Mouse (Mus musculus) forebrain, embryonic 12.5 days (tissue): ENCODE data around the gene Pomt2. TPM values are rescaled to one million over a fixed set of nuclear protein-coding genes. Genes with fewer than 3 reads are reported as not detected.
A peak's percentile ranks its signal among the peaks of the same experiment; 100 is the strongest.
"Not testable (repeated sequence)": the region's sequence is repeated elsewhere in the genome, so short reads cannot be mapped to it uniquely, and the experiment has no call there.

Experiments
- ATAC-seq: fragments of 200-750 bp; cut with Nextera tagmentation; 2 replicates; pipeline ENCODE4 v1.8.0; 2017; ENCODE audit warnings: moderate TSS enrichment; ENCODE audit not compliant: low FRiP score
- H3K27ac ChIP-seq: fragments of 300-500 bp; sonication (generic); 2 replicates; pipeline ENCODE4 v1.5.1; 2016; ENCODE audit warnings: mild to moderate bottlenecking
- H3K27me3 ChIP-seq: fragments of 300-500 bp; sonication (generic); 2 replicates; pipeline ENCODE4 v1.6.1; 2016; ENCODE audit warnings: mild to moderate bottlenecking
- H3K36me3 ChIP-seq: fragments of 300-500 bp; sonication (generic); replicated peaks from 2 replicates; pipeline ENCODE4 v1.6.1; 2016; ENCODE audit warnings: mild to moderate bottlenecking
- H3K4me1 ChIP-seq: fragments of 300-500 bp; sonication (generic); 2 replicates; pipeline ENCODE4 v1.6.1; 2016
- H3K4me2 ChIP-seq: fragments of 300-500 bp; sonication (generic); 2 replicates; pipeline ENCODE4 v1.6.1; 2016; ENCODE audit warnings: mild to moderate bottlenecking, moderate library complexity
- H3K4me3 ChIP-seq: fragments of 300-500 bp; sonication (generic); replicated peaks from 2 replicates; pipeline ENCODE4 v1.5.1; 2016; ENCODE audit warnings: mild to moderate bottlenecking
- H3K9ac ChIP-seq: fragments of 300-500 bp; sonication (generic); 2 replicates; pipeline ENCODE4 v1.6.1; 2016; ENCODE audit warnings: mild to moderate bottlenecking
- H3K9me3 ChIP-seq: fragments of 300-500 bp; sonication (generic); 2 replicates; pipeline ENCODE4 v1.6.1; 2016
- WGBS: fragments of 180-500 bp; shearing (Covaris S2); methylation state at CpG from one replicate; pipeline ENCODE4 v1.1.7; 2016; 5-methylcytosine and 5-hydroxymethylcytosine counted together
- polyA plus RNA-seq: library from polyadenylated mRNA; unstranded; fragments of >200 nt; fragmentation: Nextera tagmentation; extraction: Ambion mirVana; gene quantifications from 2 replicates; pipeline ENCODE4 v1.2.1, GENCODE M21; 2016

Gene Pomt2
- polyA plus RNA-seq, result 16.2 and 16.6 TPM in 2 replicates

- peak within 1 kb of the TSS; percentile 86 for H3K4me3 ChIP-seq
- H3K27ac ChIP-seq, result peak within 1 kb of the TSS; percentile 95
- H3K27me3 ChIP-seq, result no peaks in the 10 kb centered on the region
- WGBS, result under 1% methylated on average over 61 of the region's 61 CpGs
- 0 out of 2 replicates have a peak, but pooled peaks cover 3% of the 10 kb centered on the region for H3K9me3 ChIP-seq
- H3K36me3 ChIP-seq, result peaks cover 8% of the 10 kb centered on the region; the same call in 1 of the 2 replicates
- H3K4me2 ChIP-seq, result peak within 1 kb of the TSS; percentile 70
- ATAC-seq, result peak; percentile 96
- H3K4me1 ChIP-seq, result peaks cover 16% of the 10 kb centered on the region
- peak within 1 kb of the TSS; percentile 78 for H3K9ac ChIP-seq
These were observed at the start of gene Pomt2 for GRCm38 (mm10) chr12:87147395-87148089. TSS of gene Pomt2 (minus strand) at chr12:87147968.

GRCm38 (mm10) chr12:87196310-87196709 lies 48.5 kb upstream of the Pomt2 start:
- no peak for ATAC-seq
- Histone ChIP-seq H3K4me1 (peaks cover 17% of the 10 kb centered on the region), H3K9me3 (no peaks in the 10 kb centered on the region), H3K36me3 (no peaks in the 10 kb centered on the region), H3K4me3 (no peak overlapping the region), H3K27ac (no peak overlapping the region), H3K9ac (no peak overlapping the region), H3K27me3 (no peaks in the 10 kb centered on the region), H3K4me2 (no peak overlapping the region)

- no peak for ATAC-seq
- no peaks in the 10 kb centered on the region for H3K27me3 ChIP-seq
- 88% methylated on average over 1 of the region's 1 CpGs for WGBS
- H3K9me3 ChIP-seq, result no peaks in the 10 kb centered on the region
- H3K36me3 ChIP-seq, result no peaks in the 10 kb centered on the region
- peaks cover 17% of the 10 kb centered on the region for H3K4me1 ChIP-seq
- no peak overlapping the region for H3K27ac ChIP-seq
- no peak overlapping the region for H3K4me3 ChIP-seq
- H3K4me2 ChIP-seq, result no peak overlapping the region
- H3K9ac ChIP-seq, result no peak overlapping the region
These were observed 47.3 kb upstream of the Pomt2 start for GRCm38 (mm10) chr12:87195069-87195468.

GRCm38 (mm10) chr12:87193008-87193407 lies 45.2 kb upstream of the Pomt2 start:
- Histone ChIP-seq H3K9ac (no peak overlapping the region), H3K36me3 (no peaks in the 10 kb centered on the region), H3K4me3 (no peak overlapping the region), H3K4me1 (0 out of 2 replicates have a peak, but pooled peaks cover 5% of the 10 kb centered on the region), H3K9me3 (no peaks in the 10 kb centered on the region), H3K27ac (no peak overlapping the region), H3K27me3 (no peaks in the 10 kb centered on the region), H3K4me2 (no peak overlapping the region)
- 95% methylated on average over 3 of the region's 3 CpGs for WGBS
- ATAC-seq, result no peak

GRCm38 (mm10) chr12:87177631-87178030 lies 29.9 kb upstream of the Pomt2 start:
- Histone ChIP-seq H3K9ac (no peak overlapping the region), H3K4me1 (no peaks in the 10 kb centered on the region), H3K9me3 (no peaks in the 10 kb centered on the region), H3K4me2 (no peak overlapping the region), H3K36me3 (peaks cover 4% of the 10 kb centered on the region; the same call in 1 of the 2 replicates), H3K27ac (no peak overlapping the region), H3K27me3 (no peaks in the 10 kb centered on the region), H3K4me3 (no peak overlapping the region)
- WGBS, result 94% methylated on average over 4 of the region's 4 CpGs
- no peak for ATAC-seq

- H3K9ac ChIP-seq, result no peak overlapping the region
- peaks cover 22% of the 10 kb centered on the region for H3K36me3 ChIP-seq
- 70% methylated on average over 4 of the region's 4 CpGs for WGBS
- H3K4me3 ChIP-seq, result no peak overlapping the region
- no peak overlapping the region for H3K27ac ChIP-seq
- no peaks in the 10 kb centered on the region for H3K4me1 ChIP-seq
- no peak for ATAC-seq
- H3K9me3 ChIP-seq, result no peaks in the 10 kb centered on the region
- no peak overlapping the region for H3K4me2 ChIP-seq
- H3K27me3 ChIP-seq, result no peaks in the 10 kb centered on the region
These were observed 27.6 kb upstream of the Pomt2 start for GRCm38 (mm10) chr12:87175194-87175946.

- no peaks in the 10 kb centered on the region for H3K27me3 ChIP-seq
- ATAC-seq, result no peak
- no peaks in the 10 kb centered on the region for H3K9me3 ChIP-seq
These were observed 13.0 kb upstream of the Pomt2 start for GRCm38 (mm10) chr12:87160815-87161214.

GRCm38 (mm10) chr12:87160310-87160709 lies 12.5 kb upstream of the Pomt2 start:
- H3K9ac ChIP-seq, result no peak overlapping the region
- no peaks in the 10 kb centered on the region for H3K27me3 ChIP-seq
- no peak for ATAC-seq
- no peak overlapping the region for H3K4me2 ChIP-seq
- no peaks in the 10 kb centered on the region for H3K9me3 ChIP-seq
- no peaks in the 10 kb centered on the region for H3K4me1 ChIP-seq
- 79% methylated on average over 1 of the region's 1 CpGs for WGBS
- H3K36me3 ChIP-seq, result peaks cover 15% of the 10 kb centered on the region; the same call in 1 of the 2 replicates
- H3K27ac ChIP-seq, result no peak overlapping the region
- H3K4me3 ChIP-seq, result no peak overlapping the region

More at GRCm38 (mm10) chr12:87160815-87161214, 13.0 kb upstream of the Pomt2 start:
- no peak overlapping the region for H3K4me2 ChIP-seq
- 89% methylated on average over 5 of the region's 5 CpGs for WGBS
- H3K4me1 ChIP-seq, result no peaks in the 10 kb centered on the region
- no peak overlapping the region for H3K9ac ChIP-seq
- H3K36me3 ChIP-seq, result peaks cover 14% of the 10 kb centered on the region; the same call in 1 of the 2 replicates
- H3K4me3 ChIP-seq, result no peak overlapping the region
- H3K27ac ChIP-seq, result no peak overlapping the region

- no peak overlapping the region for H3K4me2 ChIP-seq
- H3K27ac ChIP-seq, result no peak overlapping the region
- no peaks in the 10 kb centered on the region for H3K9me3 ChIP-seq
- ATAC-seq, result no peak
- 77% methylated on average over 7 of the region's 7 CpGs for WGBS
- H3K4me3 ChIP-seq, result no peak overlapping the region
- H3K36me3 ChIP-seq, result 0 out of 2 replicates have a peak, but pooled peaks cover 8% of the 10 kb centered on the region
- H3K27me3 ChIP-seq, result no peaks in the 10 kb centered on the region
- no peaks in the 10 kb centered on the region for H3K4me1 ChIP-seq
- no peak overlapping the region for H3K9ac ChIP-seq
These were observed 10.3 kb upstream of the Pomt2 start for GRCm38 (mm10) chr12:87158099-87158498.

- Histone ChIP-seq H3K9ac (no peak overlapping the region), H3K27me3 (no peaks in the 10 kb centered on the region), H3K4me3 (no peak overlapping the region), H3K9me3 (0 out of 2 replicates have a peak, but pooled peaks cover 5% of the 10 kb centered on the region), H3K4me1 (no peaks in the 10 kb centered on the region), H3K27ac (no peak overlapping the region), H3K36me3 (0 out of 2 replicates have a peak, but pooled peaks cover 4% of the 10 kb centered on the region), H3K4me2 (no peak overlapping the region)
- no peak for ATAC-seq
- 55% methylated on average over 4 of the region's 4 CpGs for WGBS
These were observed 9.6 kb upstream of the Pomt2 start for GRCm38 (mm10) chr12:87157361-87157760.

- H3K36me3 ChIP-seq, result peaks cover 11% of the 10 kb centered on the region; the same call in 1 of the 2 replicates
- ATAC-seq, H3K4me1 ChIP-seq, H3K9me3 ChIP-seq, H3K4me3 ChIP-seq, H3K4me2 ChIP-seq, H3K27me3 ChIP-seq, H3K27ac ChIP-seq, H3K9ac ChIP-seq: not testable (repeated sequence)
- 92% methylated on average over 4 of the region's 4 CpGs for WGBS
These were observed 6.7 kb upstream of the Pomt2 start for GRCm38 (mm10) chr12:87154448-87154847.

- 92% methylated on average over 5 of the region's 5 CpGs for WGBS
- H3K27ac ChIP-seq, result no peak overlapping the region
These were observed 1.7 kb upstream of the Pomt2 start for GRCm38 (mm10) chr12:87149471-87149870.

More at GRCm38 (mm10) chr12:87149471-87149870, 1.7 kb upstream of the Pomt2 start:
- Histone ChIP-seq H3K4me2 (no peak overlapping the region), H3K27me3 (no peaks in the 10 kb centered on the region), H3K9ac (no peak overlapping the region), H3K9me3 (0 out of 2 replicates have a peak, but pooled peaks cover 8% of the 10 kb centered on the region), H3K4me1 (peaks cover 16% of the 10 kb centered on the region), H3K36me3 (peaks cover 8% of the 10 kb centered on the region; the same call in 1 of the 2 replicates), H3K4me3 (no peak overlapping the region)
- ATAC-seq, result no peak
